Mouse (Mus musculus) embryo, embryonic 10.5 days (tissue): ENCODE data around the gene Ncs1.

ENCODE experiments used
- DNase-seq: peaks from one replicate; pipeline ENCODE4 v3.0.0-alpha.2; 2015; ENCODE audit warnings: low spot score

The Ncs1 gene

GRCm38 (mm10) chr2:31278483-31278882, 32.9 kb downstream of the Ncs1 start:
- DNase-seq: no peak

- no peak for DNase-seq
Observed at GRCm38 (mm10) chr2:31281138-31281537, 35.5 kb downstream of the Ncs1 start.

- DNase-seq: peak; percentile 35
Observed at GRCm38 (mm10) chr2:31282266-31282665, 36.6 kb downstream of the Ncs1 start.

- no peak for DNase-seq
Observed at GRCm38 (mm10) chr2:31282880-31283279, 37.3 kb downstream of the Ncs1 start.

GRCm38 (mm10) chr2:31284531-31284930, 38.9 kb downstream of the Ncs1 start:
- DNase-seq: no peak

GRCm38 (mm10) chr2:31291421-31291820, 45.8 kb downstream of the Ncs1 start:
- peak; percentile 82 for DNase-seq

GRCm38 (mm10) chr2:31294985-31295384, 49.4 kb downstream of the Ncs1 start:
- DNase-seq: peak; percentile 81

- DNase-seq: no peak
Observed at GRCm38 (mm10) chr2:31296395-31296794, 50.8 kb downstream of the Ncs1 start.

GRCm38 (mm10) chr2:31297602-31298268, 52.1 kb downstream of the Ncs1 start:
- peak; percentile 85 for DNase-seq

GRCm38 (mm10) chr2:31298814-31299213, 53.2 kb downstream of the Ncs1 start:
- no peak for DNase-seq

GRCm38 (mm10) chr2:31299266-31299665, 53.6 kb downstream of the Ncs1 start:
- DNase-seq: peak; percentile 90

- DNase-seq: no peak
Observed at GRCm38 (mm10) chr2:31299996-31300395, 54.4 kb downstream of the Ncs1 start.

GRCm38 (mm10) chr2:31303177-31303576, 57.6 kb downstream of the Ncs1 start:
- DNase-seq: no peak

- no peak for DNase-seq
Observed at GRCm38 (mm10) chr2:31304191-31304590, 58.6 kb downstream of the Ncs1 start.

GRCm38 (mm10) chr2:31304801-31305665, 59.4 kb downstream of the Ncs1 start:
- no peak for DNase-seq

- DNase-seq: peak; percentile 50
Observed at GRCm38 (mm10) chr2:31305684-31306083, 60.1 kb downstream of the Ncs1 start.

GRCm38 (mm10) chr2:31308257-31308656, 62.6 kb downstream of the Ncs1 start:
- no peak for DNase-seq

- no peak for DNase-seq
Observed at GRCm38 (mm10) chr2:31309549-31309948, 63.9 kb downstream of the Ncs1 start.

GRCm38 (mm10) chr2:31314007-31314465, 68.4 kb downstream of the Ncs1 start, which contains the start of gene Hmcn2:
Hmcn2 (plus strand) TSS chr2:31314415.
- DNase-seq: no peak

GRCm38 (mm10) chr2:31318162-31318561, 72.5 kb downstream of the Ncs1 start:
- no peak for DNase-seq

GRCm38 (mm10) chr2:31319200-31319599, 73.6 kb downstream of the Ncs1 start:
- no peak for DNase-seq

- DNase-seq: peak; percentile 36
Observed at GRCm38 (mm10) chr2:31327186-31327585, 81.6 kb downstream of the Ncs1 start.

GRCm38 (mm10) chr2:31337706-31338330, 92.2 kb downstream of the Ncs1 start:
- DNase-seq: no peak
